Mouse (Mus musculus): ENCODE measurements at regions not wholly inside any gene's neighbourhood (a gene's known extent, or its start where the extent isn't known, plus 50 kb on each side); places are given as distances from the start of the nearest gene placed in this dataset.

DNA sequence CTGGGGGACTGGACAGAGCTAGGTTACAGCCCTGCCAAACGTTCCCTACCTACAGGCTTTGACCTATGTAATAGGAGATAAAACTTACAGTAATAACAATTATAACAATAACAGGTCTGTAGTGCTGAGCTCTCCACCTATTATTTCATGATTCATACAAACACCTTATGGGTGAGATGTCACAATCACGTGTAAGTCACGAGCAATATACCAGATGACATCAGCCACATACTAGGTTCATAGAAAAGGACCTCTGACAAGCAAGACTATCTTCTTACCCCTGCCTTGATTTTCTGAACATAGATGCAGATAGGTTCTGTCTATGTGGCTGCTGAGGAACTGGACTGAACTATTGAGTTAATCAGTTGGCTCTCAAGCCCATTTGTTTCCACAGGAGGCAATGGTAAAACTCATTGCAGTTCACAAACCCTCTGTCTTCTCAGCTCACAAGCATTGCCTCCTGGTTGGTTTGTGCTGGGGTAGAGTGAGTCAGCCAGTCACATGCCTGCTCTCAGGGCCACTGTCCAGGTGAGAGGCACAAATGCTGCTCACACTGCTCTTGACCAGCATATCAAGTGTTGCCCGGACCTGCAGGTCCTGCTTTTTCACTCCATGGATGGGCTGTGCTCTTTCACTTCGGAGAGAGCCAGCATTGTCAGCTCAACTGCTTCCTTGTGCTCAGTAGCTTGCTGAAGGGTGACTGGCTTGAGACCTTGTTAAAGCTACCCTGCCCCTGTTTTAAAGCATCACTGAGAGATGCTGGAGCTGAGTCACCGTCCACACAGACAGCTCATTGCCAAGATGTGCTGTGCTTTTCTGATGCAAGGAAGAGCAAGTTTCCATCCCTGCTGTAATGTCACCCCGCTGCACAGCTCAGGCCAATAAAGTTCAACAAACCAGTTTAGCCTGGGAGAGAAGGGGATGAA is 1275.9 kb downstream of the Gsdmc2 start:
- DNase-seq, result peak; percentile 52

DNA sequence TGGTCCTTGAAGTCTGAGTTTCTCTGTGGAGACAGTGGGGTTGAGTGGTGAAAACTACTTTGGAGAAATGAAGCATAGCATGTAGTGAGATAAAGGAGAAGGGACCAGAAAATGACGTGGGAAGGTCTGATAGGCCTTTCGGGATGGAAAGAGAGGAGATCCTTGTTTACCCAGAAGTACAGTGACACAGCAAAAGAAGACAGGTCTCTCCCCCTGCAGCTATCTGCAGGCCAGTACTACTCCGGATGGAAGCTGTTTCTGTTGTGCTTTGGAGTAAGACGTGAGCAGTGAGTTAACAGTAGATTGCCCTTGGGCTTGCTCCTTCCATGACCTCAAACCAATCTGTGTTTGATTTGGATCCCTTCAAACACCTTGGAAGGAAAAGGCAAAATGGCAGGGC is 1277.5 kb downstream of the Gsdmc2 start:
- no peak for DNase-seq

DNA sequence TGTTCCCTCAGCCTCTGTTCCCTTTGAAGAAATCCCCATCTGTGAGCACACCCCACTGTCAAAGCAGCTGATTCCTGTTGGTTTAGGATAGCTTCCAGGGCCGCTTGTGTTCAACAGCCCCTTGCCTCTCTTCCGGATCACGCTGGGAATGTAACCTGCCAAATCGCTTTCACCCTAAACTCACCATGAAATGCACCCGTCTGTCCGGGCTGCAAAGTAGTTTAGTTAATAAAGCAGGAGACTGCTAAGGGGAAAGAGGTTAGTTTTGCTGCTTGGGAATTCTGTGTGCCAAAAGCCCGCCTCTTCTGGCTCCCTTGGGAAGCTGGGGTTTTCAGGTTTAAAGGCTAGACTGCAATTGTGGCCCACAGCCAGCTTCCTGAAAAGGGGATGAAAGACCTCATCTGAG is 1278.9 kb downstream of the Gsdmc2 start:
- DNase-seq, result no peak

DNA sequence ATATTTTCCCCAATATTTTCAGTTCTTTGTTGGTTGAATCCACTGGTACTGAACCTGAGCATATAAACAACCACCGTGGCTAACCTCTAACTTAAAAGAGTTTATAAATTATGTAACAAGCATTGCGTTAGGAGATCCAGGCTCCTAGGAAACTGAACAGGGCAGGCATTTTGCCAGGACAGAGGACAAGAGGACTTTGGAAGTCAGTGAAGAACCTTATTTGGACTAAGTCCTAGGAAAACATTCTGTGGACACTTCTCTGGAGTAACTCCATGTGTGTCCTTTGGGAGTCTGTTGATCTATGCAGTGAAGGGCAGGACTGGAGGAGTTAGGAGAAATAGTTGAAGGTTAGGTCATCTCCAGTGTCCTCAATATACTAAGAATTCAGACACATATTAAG is 1311.7 kb downstream of the Gsdmc2 start:
- peak; percentile 31 for DNase-seq

DNA sequence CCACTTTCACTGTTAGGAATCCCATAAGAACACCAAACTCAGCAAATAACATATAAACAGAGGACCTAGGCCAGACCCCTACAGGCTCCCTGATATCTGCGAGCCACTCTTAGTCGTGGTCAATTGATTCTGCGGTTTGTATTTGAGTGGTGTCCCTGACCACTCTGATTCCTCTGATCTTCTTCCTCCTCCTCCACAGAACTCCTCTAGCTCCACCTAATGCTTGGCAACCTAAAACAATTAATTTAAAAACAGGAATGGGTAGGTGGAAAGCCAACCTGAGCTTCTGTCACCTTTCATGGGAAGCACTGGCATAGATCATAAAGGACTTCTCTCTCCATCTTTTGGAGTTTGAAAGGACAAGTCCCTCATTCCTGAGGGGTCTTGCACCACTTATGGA is 1316.0 kb downstream of the Gsdmc2 start:
- no peak for DNase-seq

DNA sequence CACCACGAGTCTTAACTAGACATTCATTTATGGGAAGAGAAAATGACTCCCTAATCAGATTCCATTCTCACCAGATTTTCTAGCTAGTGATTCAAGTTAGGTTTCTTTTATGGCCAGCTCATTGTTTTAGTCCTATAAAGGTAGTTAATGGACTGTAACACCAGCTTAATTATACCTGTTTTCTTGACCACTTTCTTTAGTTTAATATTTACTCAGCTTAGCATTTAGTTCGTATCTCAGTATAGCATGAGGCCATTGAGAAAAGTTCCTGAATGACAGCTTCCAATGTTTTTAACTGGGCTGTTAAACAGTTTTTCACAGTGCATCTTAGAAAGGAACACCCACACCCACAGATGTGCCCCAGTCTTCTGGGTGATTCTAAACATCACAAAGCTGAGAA is 1320.3 kb downstream of the Gsdmc2 start:
- no peak for DNase-seq

DNA sequence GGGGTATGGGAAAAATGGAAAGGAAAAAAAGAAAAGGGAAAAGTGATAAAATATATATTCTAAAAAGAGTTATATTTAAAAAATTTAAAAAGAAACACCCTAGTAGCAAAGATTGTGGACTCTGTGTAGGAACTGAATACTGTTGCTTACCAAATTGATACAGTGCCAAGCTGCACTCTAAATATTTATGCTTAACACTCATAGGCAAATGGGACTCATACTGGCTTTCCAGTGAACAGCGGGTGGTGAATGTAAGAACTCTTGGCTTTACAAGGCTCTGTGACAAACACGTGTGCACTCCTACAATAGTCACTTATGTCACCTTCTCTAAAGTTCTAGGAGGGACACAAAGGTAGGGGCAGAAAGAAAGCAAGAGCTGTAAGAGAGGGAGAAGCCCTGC is 1320.8 kb downstream of the Gsdmc2 start:
- DNase-seq, result no peak

DNA sequence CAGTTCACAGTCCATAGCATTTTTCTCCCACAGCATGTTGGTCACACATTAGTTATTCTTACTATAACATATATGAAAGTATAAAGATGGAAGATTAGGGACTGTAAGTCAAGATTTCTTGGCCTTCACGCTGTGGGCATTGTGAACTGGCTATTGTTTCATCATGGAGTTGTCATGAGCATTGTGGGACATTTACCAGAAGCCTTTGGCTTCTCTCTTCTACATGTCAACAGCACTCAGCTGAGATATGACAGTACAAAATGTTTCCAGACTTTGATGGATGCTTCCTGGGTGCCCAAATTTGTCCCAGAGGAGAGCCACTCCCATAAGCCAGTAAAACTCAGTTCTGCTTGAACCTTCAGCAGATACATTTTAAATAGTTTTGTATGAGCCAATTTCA is 1331.5 kb downstream of the Gsdmc2 start:
- no peak for DNase-seq

DNA sequence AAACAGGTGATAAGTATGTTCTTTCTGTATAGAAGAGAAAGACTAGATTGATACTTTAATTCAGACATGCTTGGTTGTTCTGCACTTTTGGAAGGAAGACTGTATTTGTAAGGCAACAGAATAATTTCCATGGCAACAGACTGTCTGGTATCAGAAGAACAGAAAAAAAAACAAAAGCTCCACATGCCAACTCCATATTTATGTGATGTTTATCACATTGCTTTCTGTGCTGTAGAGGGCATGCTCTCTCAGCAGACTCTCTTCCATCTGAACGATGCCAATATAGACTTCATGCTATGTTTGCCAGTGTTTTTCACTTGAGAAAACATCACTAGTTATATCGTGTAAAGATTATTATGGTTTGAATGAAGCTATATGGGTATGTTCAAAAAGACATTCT is 1333.5 kb downstream of the Gsdmc2 start:
- no peak for DNase-seq

DNA sequence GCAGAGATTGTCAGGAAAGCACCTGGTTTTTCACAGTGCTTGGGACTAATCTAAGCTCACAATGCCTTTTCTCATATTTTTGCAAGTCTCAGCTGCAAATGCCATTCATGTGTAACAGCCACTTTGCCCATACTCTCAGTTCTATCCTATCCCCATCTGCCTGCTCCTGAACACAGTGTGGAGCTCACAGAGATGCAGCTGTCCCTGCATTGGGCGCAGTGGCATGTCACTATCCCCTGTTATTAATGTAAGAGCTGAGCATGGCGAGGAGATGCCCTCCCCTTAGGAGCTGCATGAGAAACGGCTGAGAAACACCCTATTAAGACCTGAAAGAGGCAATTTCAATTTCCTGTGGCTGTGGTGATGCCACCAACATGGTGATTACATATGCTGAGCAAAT is 1341.1 kb downstream of the Gsdmc2 start:
- DNase-seq, result no peak

DNA sequence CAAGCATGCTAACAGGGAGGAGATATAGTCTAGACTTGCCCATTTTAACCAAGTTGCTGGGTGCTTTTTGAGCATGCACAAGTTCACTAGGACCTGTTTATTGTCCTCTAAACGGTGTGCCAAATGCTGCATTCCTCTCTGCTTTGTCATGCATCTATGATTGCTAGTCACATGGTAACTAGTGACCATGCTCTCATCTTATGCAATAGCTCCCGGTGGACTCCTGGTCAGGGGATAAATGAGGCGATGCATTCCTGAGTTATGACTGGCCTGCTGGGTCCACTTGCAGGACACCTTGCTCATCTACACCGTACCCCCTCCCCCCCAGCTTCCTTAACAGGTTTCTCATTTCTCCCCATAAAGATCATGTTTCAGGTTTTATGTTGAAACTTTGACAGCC is 1344.0 kb downstream of the Gsdmc2 start:
- peak; percentile 52 for DNase-seq

DNA sequence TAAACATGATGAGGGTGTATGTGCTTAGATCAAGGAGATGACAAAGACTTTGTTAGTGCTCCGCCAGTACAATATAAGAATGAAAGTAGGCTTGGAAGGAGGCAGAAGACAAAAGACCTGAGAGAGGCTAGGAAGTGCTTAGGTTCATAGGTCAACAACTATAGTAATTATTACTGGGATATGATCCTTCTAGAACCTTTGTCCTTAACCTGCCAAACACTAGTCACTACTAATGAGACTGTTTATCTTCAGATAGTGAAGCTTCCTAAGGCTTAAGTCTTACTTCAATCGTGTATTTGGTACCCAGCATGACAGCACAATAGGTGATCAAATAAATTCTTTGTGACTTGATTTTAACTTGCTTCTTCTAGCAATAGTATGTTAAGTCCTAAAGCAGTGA is 1344.5 kb downstream of the Gsdmc2 start:
- DNase-seq, result no peak

DNA sequence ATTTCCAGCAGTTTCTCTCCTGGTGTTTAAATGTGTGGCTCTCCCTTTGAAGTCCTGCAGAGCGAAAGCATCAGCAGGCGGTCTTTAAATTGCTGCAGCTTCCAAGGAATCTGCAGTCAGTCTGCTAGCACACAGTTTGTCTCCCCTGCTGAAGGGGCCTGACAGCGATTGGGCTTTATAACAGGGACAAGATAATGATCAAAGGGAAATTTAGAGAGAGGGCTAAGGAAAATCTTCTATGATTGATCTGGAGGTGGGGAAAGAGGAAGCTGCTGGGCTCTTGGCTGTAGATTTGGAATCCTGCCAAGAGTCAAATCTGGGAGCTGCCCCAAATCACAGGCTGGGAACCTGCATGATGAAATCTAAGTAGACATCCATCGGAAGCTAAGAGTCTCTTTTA is 1348.8 kb downstream of the Gsdmc2 start:
- peak; percentile 5 for DNase-seq

DNA sequence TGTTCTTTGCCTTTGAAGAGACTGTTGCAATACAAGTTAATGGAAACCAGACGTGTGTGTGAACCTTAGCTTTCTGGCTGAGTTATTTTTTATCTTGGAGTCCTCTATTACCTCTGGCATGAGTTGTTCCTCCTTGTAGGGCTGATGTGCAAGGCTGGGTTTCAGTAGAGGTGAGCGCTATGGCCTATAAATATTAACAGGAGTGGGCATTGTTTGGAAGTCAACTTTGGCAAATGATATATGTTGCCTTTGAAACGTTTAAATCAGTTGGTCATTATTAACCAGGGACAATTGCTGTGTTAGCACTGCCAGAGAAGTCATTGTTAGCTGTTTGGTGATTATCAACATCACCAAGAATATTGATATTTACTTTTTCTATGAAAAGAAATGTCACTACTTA is 1352.6 kb downstream of the Gsdmc2 start:
- no peak for DNase-seq

DNA sequence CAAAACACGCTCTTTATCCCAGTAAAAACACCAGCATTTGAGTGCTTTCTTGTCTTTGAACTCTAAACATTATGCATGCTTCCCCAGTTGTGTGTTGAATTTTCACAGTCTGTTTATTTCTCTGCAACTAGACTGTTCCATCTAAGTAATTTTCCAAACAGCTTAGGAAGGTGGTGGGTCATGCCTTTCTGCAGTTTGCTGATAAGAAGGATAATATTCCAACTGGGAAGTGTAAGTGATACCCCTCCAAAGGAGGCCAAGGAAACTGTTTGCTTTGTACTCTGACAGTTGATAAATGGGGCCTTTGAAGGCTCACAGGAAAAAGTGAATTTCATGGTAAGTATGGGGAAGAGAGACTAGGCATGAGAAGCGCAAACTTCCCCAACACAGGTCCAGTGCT is 1354.4 kb downstream of the Gsdmc2 start:
- no peak for DNase-seq

DNA sequence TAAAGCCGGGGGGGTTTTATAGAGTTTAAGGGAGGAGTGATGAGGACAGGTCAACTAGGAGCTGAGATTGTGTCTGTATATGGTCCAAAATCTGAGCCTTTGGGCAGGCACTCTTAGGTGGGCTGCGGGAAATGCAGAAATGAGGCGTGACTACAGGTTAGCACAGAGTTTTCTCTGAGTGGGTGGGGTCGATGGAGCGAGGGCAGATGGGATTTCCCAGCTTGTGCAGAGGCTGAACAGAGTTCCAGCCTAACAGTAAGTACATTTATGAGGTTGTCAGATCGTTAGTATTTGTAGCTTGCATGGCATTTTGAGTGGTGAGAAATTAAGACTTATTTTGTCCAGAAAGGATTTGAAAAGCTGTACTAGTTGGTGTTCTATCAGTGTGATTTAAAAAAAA is 1358.4 kb downstream of the Gsdmc2 start:
- no peak for DNase-seq

DNA sequence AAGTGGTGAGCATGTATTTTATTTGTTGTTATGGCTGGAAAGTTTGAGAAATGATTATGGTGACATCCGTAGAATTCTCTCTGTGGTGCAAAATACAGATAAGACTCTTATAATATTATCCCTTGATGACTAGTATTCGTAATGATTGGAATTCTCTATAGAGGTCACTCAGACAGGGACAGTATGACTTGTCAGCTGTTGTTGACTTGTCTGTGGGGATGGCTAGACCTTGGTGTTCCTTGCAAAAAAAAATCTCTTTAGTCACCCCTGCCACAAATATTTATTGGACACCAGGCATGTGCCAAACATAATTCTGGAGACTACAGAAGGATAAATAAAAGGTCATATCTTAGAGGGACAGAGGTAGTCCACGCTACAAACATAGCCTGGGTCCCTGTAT is 1360.6 kb downstream of the Gsdmc2 start:
- no peak for DNase-seq

DNA sequence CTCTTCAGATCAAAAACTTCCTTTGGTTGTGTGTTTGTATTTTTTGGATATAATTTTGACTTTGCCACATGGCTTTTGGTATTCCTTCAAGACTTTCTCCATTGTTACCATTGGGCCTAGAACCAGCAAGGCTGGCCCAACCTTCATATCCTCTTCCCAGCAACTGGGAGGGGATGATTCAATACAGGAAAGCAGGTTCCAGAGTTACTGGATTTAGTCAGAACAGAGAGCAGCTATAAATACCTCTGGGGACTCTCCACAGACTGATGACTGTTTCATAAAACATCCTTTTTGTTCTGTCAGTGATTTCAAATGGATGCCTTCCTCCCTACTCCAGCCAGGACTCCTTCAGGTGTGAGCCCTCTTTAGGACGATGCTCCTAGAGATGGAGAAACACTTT is 1361.4 kb downstream of the Gsdmc2 start:
- DNase-seq, result no peak

DNA sequence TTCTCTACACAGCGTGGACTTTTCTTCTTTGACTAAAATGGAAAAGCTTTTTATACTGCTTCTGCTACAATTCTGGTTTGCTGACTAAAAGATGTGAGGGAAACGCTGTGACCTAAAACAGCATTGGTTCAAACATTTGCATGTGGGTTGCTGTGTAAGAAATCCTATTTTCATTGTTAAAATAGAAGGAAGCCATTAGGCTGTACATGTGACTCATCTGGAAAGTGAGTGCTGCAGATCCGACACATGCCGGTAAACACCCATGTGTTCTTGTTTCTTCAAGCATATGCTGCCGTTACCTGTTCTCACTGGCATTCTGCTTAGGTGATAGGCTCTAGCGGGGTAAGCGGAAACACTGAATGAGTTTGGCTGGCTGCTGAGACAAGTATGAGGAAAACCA is 1362.6 kb downstream of the Gsdmc2 start:
- DNase-seq, result no peak

DNA sequence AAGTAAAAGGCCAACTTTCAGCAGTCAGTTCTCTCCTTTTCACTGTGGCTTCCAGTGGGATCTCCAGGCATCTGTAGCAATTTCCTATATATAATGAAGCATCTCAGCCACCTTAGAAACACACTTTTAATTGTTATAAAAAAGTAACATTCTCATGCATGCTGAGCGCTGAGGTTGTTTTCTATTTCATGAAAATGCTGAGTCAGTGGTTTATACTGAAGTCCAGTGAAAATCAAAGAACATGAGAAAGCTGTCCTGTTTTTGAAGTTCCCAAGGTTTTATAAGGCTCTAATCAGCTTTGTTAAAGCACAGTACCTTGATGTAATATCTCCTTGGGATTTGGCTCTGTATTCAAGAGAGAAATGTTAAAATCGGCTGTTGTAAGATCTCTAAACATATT is 1367.2 kb downstream of the Gsdmc2 start:
- DNase-seq, result no peak

DNA sequence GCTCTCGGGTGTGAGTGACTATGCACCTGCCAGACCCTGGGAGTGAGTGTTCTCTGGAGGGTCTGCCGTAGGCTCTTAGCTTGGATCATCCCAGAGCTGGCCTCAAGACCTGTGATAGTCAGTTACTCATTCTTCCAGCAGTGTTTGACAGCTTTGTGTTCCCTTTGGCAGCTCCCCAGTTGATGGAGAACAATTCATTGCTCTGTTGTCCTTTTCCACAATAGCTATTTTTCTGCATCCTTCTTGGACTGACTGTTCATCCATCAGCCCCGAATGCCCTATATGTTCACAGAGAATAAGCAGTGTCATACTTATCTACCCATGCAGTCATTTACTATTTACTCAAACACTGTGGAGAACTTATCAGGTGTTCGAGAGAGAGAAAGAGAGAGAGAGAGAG is 1368.5 kb downstream of the Gsdmc2 start:
- DNase-seq, result no peak

DNA sequence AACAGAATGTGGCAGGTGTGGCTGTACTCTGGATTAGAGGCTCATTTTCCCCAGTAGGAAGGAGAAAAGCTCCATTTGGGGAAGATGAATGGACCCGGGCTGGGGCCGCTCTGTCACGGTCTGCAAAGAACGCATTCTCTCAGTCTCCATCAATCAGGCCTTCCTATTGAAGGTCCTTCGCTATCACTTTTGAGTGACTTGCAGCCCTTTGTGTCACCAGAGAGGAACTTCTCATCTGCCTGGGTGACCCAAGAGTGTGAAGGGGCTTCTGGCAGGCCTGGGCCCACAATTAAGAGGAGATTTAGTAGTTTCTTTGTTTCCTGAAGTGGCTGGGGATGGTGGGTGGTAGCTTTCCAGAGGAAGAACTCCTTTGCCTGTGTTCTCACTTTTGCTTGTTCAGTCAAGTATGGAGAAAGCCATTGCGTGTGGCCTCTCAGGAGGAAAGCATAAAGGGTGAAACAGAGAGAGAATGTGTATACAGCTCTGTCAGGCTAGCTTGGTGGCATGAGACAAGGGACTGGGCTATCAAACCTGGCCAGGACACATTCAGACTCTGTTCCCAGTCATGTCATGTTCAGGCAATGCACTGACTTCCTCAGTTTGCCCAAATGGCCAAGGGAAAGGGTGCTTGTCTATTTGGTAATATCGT is 1374.2 kb downstream of the Gsdmc2 start:
- DNase-seq, result no peak

DNA sequence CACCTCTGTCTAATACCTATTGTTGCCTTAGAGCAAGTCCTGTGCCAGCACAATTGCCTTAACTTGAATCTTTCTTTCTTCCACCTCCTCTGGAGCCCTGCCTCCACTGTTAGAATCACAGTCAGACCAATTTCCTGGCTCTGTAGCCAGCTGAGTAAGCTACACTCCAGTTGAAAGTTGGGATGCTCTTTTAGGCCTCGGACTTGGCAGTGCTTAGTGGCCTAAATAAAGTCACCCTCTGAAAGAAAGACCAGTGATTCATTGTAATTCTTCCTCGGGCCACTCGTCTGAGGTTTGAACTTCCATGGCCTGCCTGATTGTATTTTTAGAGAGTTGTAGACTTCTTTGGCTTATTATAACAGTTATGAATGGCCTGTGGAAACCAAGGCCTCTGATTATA is 1376.9 kb downstream of the Gsdmc2 start:
- no peak for DNase-seq

DNA sequence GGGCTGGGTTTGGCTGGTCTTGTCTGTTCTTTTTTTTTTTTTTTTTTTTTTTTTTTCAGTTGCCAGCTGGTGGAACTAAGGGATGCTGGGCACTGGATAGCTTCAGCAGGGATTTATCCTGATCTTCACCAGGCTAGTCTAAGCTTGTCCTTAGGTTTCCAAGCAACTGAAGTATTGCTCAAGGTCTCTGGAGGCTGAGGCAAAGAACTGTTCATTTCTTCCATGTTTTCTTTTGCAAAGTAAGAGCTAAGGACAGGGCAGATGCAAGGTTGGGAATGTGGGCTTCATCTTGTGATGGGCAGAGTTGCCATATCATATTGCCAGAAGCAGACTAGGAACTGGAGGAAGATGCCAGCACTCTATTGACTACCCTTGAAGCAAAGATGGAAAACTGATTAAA is 1378.1 kb downstream of the Gsdmc2 start:
- no peak for DNase-seq
